Mouse (Mus musculus) thymus, postnatal 0 days (tissue): Measurements from ENCODE around the gene Ttn. TPM values are rescaled to one million over a fixed set of nuclear protein-coding genes. Genes with fewer than 3 reads are reported as not detected.
"Not testable (repeated sequence)": the region's sequence is repeated elsewhere in the genome, so short reads cannot be mapped to it uniquely, and the experiment has no call there.

ENCODE experiments used
- DNase-seq: peaks from one replicate; pipeline ENCODE4 v3.0.0-alpha.2; 2015; ENCODE audit warnings: low spot score
- polyA plus RNA-seq: library from polyadenylated mRNA; unstranded; fragments of >200 nt; fragmentation: Nextera tagmentation; extraction: Ambion mirVana; gene quantifications from 2 replicates; pipeline ENCODE4 v1.2.1, GENCODE M21; 2015

Gene Ttn
- 1.3 TPM in 2 replicates for polyA plus RNA-seq

- DNase-seq: no peak
Observed at GRCm38 (mm10) chr2:76982391-76983145, at the start of gene Ttn. TSS of gene Ttn (minus strand) at chr2:76982547.

- DNase-seq: no peak
Observed at GRCm38 (mm10) chr2:77020649-77021048, 38.3 kb upstream of the Ttn start.

GRCm38 (mm10) chr2:77017735-77018134 is 35.4 kb upstream of the Ttn start:
- DNase-seq: no peak

GRCm38 (mm10) chr2:77013449-77013848 is 31.1 kb upstream of the Ttn start:
- not testable (repeated sequence) for DNase-seq

GRCm38 (mm10) chr2:77011981-77012380 is 29.6 kb upstream of the Ttn start:
- no peak for DNase-seq

- no peak for DNase-seq
Observed at GRCm38 (mm10) chr2:77007015-77007414, 24.7 kb upstream of the Ttn start.

GRCm38 (mm10) chr2:77003148-77003547 is 20.8 kb upstream of the Ttn start:
- no peak for DNase-seq

- DNase-seq: no peak
Observed at GRCm38 (mm10) chr2:76998351-76998750, 16.0 kb upstream of the Ttn start.

GRCm38 (mm10) chr2:76992493-76993201 is 10.3 kb upstream of the Ttn start:
- DNase-seq: no peak

- DNase-seq: no peak
Observed at GRCm38 (mm10) chr2:76987317-76987716, 5.0 kb upstream of the Ttn start.

- no peak for DNase-seq
Observed at GRCm38 (mm10) chr2:76984384-76984783, 2.0 kb upstream of the Ttn start.

GRCm38 (mm10) chr2:76983601-76984000 is 1.3 kb upstream of the Ttn start:
- no peak for DNase-seq

- no peak for DNase-seq
Observed at GRCm38 (mm10) chr2:76981717-76982116, 630 bp downstream of the Ttn start.

GRCm38 (mm10) chr2:76980146-76980545 is 2.2 kb downstream of the Ttn start:
- DNase-seq: peak; percentile 51

GRCm38 (mm10) chr2:76977650-76978049 is 4.7 kb downstream of the Ttn start:
- DNase-seq: no peak

- no peak for DNase-seq
Observed at GRCm38 (mm10) chr2:76972051-76972450, 10.3 kb downstream of the Ttn start.

GRCm38 (mm10) chr2:76971069-76971468 is 11.3 kb downstream of the Ttn start:
- no peak for DNase-seq

GRCm38 (mm10) chr2:76970669-76971068 is 11.7 kb downstream of the Ttn start:
- DNase-seq: peak; percentile 4

- no peak for DNase-seq
Observed at GRCm38 (mm10) chr2:76970204-76970603, 12.1 kb downstream of the Ttn start.

GRCm38 (mm10) chr2:76969637-76970036 is 12.7 kb downstream of the Ttn start:
- no peak for DNase-seq

- peak; percentile 63 for DNase-seq
Observed at GRCm38 (mm10) chr2:76968919-76969318, 13.4 kb downstream of the Ttn start.

GRCm38 (mm10) chr2:76966582-76966981 is 15.8 kb downstream of the Ttn start:
- DNase-seq: no peak

GRCm38 (mm10) chr2:76966013-76966412 is 16.3 kb downstream of the Ttn start:
- DNase-seq: no peak
